Mouse (Mus musculus) duodenum, adult 2 months (tissue): ENCODE measurements around the gene Duox1. TPM values are rescaled to one million over a fixed set of nuclear protein-coding genes. Genes with fewer than 3 reads are reported as not detected.

Source experiments
- polyA plus RNA-seq: library from polyadenylated mRNA; depleted of rRNA; stranded (reverse); fragments of >200 nt; gene quantifications from 2 replicates; pipeline ENCODE4 v1.2.3, GENCODE M21; 2012; ENCODE audit warnings: low replicate concordance; rRNA removed

The Duox1 gene
- 0.05 and 0.28 TPM in 2 replicates for polyA plus RNA-seq

GRCm38 (mm10) chr2:122315372-122315771 is at the start of gene Duox1:
Gene Duox1 (plus strand): TSS chr2:122315672.

GRCm38 (mm10) chr2:122298096-122298499 is 17.4 kb upstream of the Duox1 start, which contains the start of gene Duox2:
Gene Duox2 (minus strand): TSS chr2:122298449.

GRCm38 (mm10) chr2:122298596-122299490 is 16.6 kb upstream of the Duox1 start, which contains the start of gene Duoxa2:
Gene Duoxa2 (plus strand): TSS chr2:122298900.

GRCm38 (mm10) chr2:122313536-122313935 is 1.9 kb upstream of the Duox1 start, which contains the start of gene Duoxa1:
Gene Duoxa1 (minus strand): TSS chr2:122313730.

GRCm38 (mm10) chr2:122368995-122369739 is 53.7 kb downstream of the Duox1 start, which contains the start of gene Shf:
Gene Shf (minus strand): TSS chr2:122369162.

Other genes starting within 250 kb of the Duox1 start
- 2.7 and 3.8 TPM in 2 replicates for gene Spg11, start 197.3 kb upstream of the Duox1 start, polyA plus RNA-seq
- 999 and 1,700 TPM in 2 replicates for gene B2m, start 168.0 kb upstream of the Duox1 start, polyA plus RNA-seq
- not detected in 2 replicates for gene Trim69, start 155.0 kb upstream of the Duox1 start, polyA plus RNA-seq
- gene Patl2, start 129.5 kb upstream of the Duox1 start, polyA plus RNA-seq, result not detected in 2 replicates
- not detected in 2 replicates for gene Terb2, start 129.4 kb upstream of the Duox1 start, polyA plus RNA-seq
- 11.8 and 30.9 TPM in 2 replicates for gene Sord, start 80.9 kb upstream of the Duox1 start, polyA plus RNA-seq
- gene Duox2, start 17.2 kb upstream of the Duox1 start, polyA plus RNA-seq, result 4.8 and 7.1 TPM in 2 replicates
- gene Duoxa2, start 16.8 kb upstream of the Duox1 start, polyA plus RNA-seq, result 10.0 and 12.2 TPM in 2 replicates
- 0.11 and 0.22 TPM in 2 replicates for gene Duoxa1, start 1.9 kb upstream of the Duox1 start, polyA plus RNA-seq
- 9.3 and 14.1 TPM in 2 replicates for gene Shf, start 53.5 kb downstream of the Duox1 start, polyA plus RNA-seq
- gene Slc28a2, start 110.8 kb downstream of the Duox1 start, polyA plus RNA-seq, result 4.8 and 31.1 TPM in 2 replicates
- gene Gm14085, start 169.3 kb downstream of the Duox1 start, polyA plus RNA-seq, result 0.71 and 4.6 TPM in 2 replicates